Mouse (Mus musculus) layer of hippocampus, adult 18-20 months (tissue): Measurements from ENCODE around the gene Spag7. TPM values are rescaled to one million over a fixed set of nuclear protein-coding genes. Genes with fewer than 3 reads are reported as not detected.

Source experiments
- DNase-seq, 2 experiments: peaks; one replicate each; pipeline ENCODE4 v3.0.0; 2022; ENCODE audit warnings: low spot score in 2 of 2
- total RNA-seq, 2 experiments: library from RNA; stranded (reverse); gene quantifications; 2 replicates each; pipeline ENCODE4 v1.2.3; 2021

The Spag7 gene
- total RNA-seq, 2 experiments from 2014 or later = 50.5 to 51.9 TPM

DNA sequence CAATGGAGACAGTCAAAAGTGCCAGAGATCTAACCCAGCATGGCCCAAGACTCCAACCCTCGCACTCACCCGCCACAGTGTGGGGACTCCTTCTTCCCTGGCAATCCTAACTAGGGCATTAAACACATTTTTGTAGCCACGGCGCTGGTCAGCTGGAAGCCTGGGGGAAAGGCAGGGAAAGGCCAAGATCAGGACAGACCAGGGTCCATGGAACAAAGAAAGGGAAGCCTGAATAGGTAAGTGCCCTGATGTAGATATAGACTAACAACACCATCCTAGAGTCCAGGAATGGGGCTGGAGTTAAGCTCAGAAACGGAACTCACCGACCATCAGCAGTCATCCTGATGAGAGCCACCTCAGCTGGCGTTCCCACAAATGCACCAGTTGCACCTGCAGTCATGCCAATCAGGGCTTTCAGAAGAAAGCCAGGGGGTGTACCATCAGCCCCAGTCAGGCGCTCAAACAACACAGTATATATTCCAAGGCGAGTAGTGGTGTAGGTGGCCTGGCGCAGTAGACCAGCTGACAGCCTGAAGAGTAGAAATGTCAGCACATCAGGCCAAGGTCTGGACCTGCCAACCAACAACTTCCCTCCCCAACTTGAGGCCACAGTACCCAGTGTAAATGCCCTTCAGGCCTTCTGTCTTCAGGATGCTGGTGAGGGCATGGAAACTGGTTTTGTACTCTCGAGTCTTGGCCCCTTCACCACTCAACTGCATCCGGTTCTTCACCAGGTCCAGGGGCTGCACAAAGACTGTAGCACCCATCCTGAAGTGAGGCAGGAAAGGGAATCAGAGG, 23.6 kb downstream of the Spag7 start:
- DNase-seq = no peak

- no peak for DNase-seq
These were observed 24.6 kb downstream of the Spag7 start for GRCm38 (mm10) chr11:70644564-70645103.

DNA sequence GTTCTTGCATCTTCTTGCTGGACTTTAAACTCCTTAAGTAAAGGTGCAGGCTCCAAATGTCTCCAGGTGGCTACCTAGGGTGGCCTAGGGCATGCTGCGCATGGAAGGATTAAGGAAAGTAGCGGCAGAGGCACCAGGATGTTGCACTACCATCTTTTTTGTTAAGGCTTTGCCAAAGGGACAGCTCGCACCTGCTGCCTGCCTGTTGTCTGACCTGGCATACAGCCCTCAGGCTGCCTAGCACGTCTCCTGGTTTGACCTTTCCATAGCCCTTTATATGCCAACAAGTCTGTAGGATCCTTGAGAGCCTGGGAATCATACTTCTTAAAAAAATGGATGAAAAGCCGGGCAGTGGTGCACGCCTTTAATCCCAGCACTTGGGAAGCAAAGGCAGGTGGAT, 26.2 kb downstream of the Spag7 start:
- DNase-seq = no peak

DNA sequence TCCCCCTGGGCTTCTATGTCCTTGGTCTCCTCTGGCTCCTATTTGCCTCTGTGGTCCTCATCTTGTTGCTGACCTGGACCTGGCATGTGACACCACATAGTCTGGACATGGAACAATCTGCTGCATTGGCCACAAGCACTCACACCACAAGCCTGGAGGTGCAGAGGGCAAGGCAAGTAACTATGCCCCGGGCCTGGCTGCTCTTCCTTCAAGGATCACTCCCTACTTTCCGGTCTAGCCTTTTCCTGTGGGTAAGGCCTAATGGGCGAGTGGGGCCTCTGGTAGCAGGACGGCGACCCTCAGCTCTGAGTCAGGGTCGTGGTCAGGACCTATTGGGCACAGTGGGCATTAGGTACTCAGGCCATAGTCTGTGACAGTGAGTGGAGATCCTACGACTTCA, 28.0 kb downstream of the Spag7 start:
- no peak for DNase-seq

DNA sequence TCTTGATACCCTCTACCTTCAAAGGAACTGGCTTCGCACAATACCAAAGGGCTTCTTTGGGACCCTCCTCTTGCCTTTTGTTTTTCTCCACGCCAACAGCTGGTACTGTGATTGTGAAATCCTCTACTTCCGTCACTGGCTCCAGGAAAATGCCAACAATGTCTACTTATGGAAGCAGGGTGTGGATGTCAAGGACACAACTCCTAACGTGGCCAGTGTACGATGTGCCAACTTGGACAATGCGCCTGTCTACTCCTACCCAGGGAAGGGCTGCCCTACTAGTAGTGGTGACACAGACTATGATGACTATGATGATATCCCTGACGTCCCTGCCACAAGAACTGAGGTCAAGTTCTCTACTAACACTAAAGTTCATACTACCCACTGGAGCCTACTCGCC, 29.2 kb downstream of the Spag7 start:
- no peak for DNase-seq

DNA sequence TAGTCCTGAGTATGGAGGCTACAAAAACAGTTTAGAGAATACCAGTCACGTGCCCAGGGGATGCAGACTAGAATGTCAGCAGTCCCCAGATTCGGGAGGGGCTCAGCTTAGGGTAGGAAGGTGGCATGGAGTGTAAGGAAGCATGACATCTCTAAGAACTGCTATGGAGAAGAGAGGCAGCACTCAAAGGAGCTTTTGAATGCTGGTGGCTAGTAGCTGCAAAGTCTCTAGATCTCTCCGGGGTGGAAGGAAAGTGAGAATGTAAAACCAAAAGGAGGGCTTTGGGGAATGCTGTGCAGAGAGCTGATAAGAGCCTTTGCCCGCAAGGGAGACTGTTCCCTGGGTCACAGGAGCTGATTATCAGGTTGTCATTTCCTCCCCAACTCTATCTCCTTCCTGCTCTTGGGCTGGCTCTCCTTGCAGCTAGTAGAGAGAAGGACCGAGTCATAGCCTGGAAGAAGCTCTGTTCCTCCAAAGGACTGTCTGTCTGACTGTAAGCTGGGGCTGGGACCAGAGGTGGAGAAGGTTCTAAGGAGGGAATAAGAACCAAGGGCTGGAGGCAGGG, 30.4 kb downstream of the Spag7 start, which contains the start of gene Gp1ba:
Gene Gp1ba (plus strand): TSS at position 409 of the 565 bp plus-strand sequence.
- no peak for DNase-seq

GRCm38 (mm10) chr11:70638293-70638692, 30.9 kb downstream of the Spag7 start:
- DNase-seq = no peak

- DNase-seq = no peak
These were observed 31.5 kb downstream of the Spag7 start for GRCm38 (mm10) chr11:70637764-70638163.

DNA sequence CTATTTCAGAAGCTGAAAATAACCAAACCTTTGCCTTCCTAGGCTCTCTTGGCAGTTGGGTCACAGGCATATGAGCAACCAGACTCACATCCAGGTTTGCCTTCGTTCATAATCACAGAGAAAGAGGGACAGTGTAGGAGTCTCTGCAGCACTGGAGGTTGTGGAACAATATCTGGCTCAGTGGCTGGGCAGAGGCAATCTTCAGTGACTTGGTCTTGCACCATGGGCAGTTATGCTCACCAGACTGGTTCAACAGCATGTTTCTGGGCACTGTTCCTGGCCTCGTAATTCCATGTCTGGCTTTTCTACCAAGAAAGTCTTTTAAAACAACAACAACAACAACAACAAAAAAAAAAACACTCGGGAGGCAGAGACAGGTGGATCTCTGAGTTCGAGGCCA, 33.6 kb downstream of the Spag7 start:
- DNase-seq = no peak

DNA sequence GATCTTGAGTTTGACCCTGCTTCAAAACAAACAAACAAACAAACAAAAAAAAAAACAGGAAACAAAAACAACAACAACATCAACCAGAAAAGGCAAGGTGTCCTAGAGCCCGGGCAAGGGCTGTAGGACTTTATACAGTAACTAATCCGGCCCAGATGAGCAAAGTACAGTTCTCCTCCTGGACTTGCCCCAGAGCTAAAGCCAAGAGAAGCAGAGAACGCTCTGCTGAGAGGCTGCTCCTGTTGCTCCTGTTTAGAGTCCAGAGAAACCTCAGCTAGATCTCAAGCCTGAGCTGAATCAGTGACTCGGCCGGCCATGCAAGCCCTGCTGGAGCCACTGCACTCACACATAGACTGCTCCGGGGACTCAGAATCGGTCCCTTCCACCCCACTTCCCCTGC, 39.1 kb downstream of the Spag7 start:
- no peak for DNase-seq

- DNase-seq = no peak
These were observed 39.7 kb downstream of the Spag7 start for GRCm38 (mm10) chr11:70629557-70629956.

GRCm38 (mm10) chr11:70628431-70628830, 40.8 kb downstream of the Spag7 start:
- DNase-seq = no peak

- DNase-seq = no peak
These were observed 42.3 kb downstream of the Spag7 start for GRCm38 (mm10) chr11:70626877-70627276.

DNA sequence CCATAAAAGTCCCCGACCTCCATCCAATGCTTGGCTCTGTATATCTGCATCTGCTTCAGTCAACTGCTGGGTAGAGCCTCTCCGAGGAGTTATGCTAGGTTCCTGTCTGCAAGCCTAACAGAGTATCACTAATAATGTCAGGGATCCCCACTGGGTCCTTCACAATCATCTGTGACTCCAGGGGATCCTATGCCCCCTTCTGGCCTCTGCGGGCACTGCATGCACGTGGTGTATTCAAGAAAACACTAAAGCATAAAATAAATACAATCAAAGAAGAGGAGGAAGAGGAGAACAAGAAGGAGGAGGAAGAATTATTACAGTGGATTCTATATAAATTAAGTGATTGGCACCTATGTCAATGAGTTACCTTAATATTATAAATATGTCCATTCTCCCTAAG, 43.7 kb downstream of the Spag7 start:
- peak in 1 of 2 experiments; percentile 53 for DNase-seq

- DNase-seq = no peak
These were observed 46.0 kb downstream of the Spag7 start for GRCm38 (mm10) chr11:70623053-70623742.

GRCm38 (mm10) chr11:70621972-70622814, 47.0 kb downstream of the Spag7 start:
- DNase-seq = no peak

GRCm38 (mm10) chr11:70619101-70619500, 50.1 kb downstream of the Spag7 start, which contains the start of gene Chrne:
Chrne (minus strand) TSS chr11:70619216.
- DNase-seq = no peak

DNA sequence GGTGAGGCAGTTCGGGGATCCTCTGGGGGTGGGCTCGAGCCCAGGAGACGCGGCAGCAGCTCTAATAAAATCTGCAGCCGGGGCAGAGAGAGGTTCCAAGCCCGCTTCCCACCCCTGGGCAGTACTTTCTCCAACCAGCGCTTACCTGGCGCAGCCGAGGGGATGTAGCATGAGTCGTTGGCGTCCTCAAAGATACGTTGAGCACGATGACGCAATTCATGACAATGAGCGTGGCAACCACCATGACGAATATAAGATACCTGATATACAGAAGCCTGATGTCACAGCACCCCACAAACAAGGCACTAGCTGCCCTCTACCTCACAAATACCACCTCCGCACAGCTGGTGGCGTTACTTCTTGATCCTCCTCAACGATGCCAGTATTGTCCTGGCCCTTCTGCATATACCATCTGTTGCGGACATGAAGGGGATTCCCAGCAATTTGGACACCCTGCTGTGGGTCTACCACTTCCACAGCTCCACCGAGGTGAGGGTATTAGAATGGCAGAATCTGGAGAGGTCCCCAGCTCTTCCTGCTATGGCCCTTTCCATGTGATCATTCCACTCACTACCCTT, 53.6 kb downstream of the Spag7 start, which contains the start of gene 4930544D05Rik:
Gene 4930544D05Rik (plus strand): TSS at position 333 of the 578 bp plus-strand sequence.
- DNase-seq = no peak

GRCm38 (mm10) chr11:70615074-70615473, 54.1 kb downstream of the Spag7 start:
- no peak for DNase-seq
